Mouse (Mus musculus): Measurements from ENCODE around the gene Gm11639.
A peak's percentile ranks its signal among the peaks of the same experiment; 100 is the strongest.
"Not testable (repeated sequence)": the region's sequence is repeated elsewhere in the genome, so short reads cannot be mapped to it uniquely, and the experiment has no call there.

Gene Gm11639

GRCm38 (mm10) chr11:105112448-105112847 lies 426.9 kb downstream of the Gm11639 start:
- DNase-seq (ENCODE audit: low spot score in 2 of 2), result not testable (repeated sequence)

GRCm38 (mm10) chr11:105117814-105118213 lies 432.3 kb downstream of the Gm11639 start:
- DNase-seq (ENCODE audit: low spot score in 2 of 2), result no peak

- no peak for DNase-seq (ENCODE audit: low spot score in 2 of 2)
Observed at GRCm38 (mm10) chr11:105120551-105121061, 435.1 kb downstream of the Gm11639 start.

- DNase-seq (ENCODE audit: low spot score in 2 of 2), result not testable (repeated sequence)
Observed at GRCm38 (mm10) chr11:105121792-105122191, 436.3 kb downstream of the Gm11639 start.

GRCm38 (mm10) chr11:105123986-105124385 lies 438.5 kb downstream of the Gm11639 start:
- DNase-seq (ENCODE audit: low spot score in 2 of 2), result peak in 1 of 2 experiments; percentile 12

GRCm38 (mm10) chr11:105125735-105126519 lies 440.4 kb downstream of the Gm11639 start, which contains the start of gene Mettl2:
Gene Mettl2 (plus strand): TSS chr11:105126425.
- peak; percentile 79 to 81 for DNase-seq (ENCODE audit: low spot score in 2 of 2)

- DNase-seq (ENCODE audit: low spot score in 2 of 2), result no peak
Observed at GRCm38 (mm10) chr11:105126520-105127029, 441.1 kb downstream of the Gm11639 start.

GRCm38 (mm10) chr11:105135692-105136091 lies 450.2 kb downstream of the Gm11639 start:
- no peak for DNase-seq (ENCODE audit: low spot score in 2 of 2)

- DNase-seq (ENCODE audit: low spot score in 2 of 2), result not testable (repeated sequence)
Observed at GRCm38 (mm10) chr11:105137255-105137654, 451.7 kb downstream of the Gm11639 start.

GRCm38 (mm10) chr11:105140512-105140911 lies 455.0 kb downstream of the Gm11639 start:
- not testable (repeated sequence) for DNase-seq (ENCODE audit: low spot score in 2 of 2)

GRCm38 (mm10) chr11:105141115-105141514 lies 455.6 kb downstream of the Gm11639 start:
- DNase-seq (ENCODE audit: low spot score in 2 of 2), result no peak

- DNase-seq (ENCODE audit: low spot score in 2 of 2), result no peak
Observed at GRCm38 (mm10) chr11:105143564-105143963, 458.1 kb downstream of the Gm11639 start.

- DNase-seq (ENCODE audit: low spot score in 2 of 2), result no peak
Observed at GRCm38 (mm10) chr11:105144084-105144483, 458.6 kb downstream of the Gm11639 start.

- no peak for DNase-seq (ENCODE audit: low spot score in 2 of 2)
Observed at GRCm38 (mm10) chr11:105144508-105145210, 459.2 kb downstream of the Gm11639 start.

GRCm38 (mm10) chr11:105145211-105145610 lies 459.7 kb downstream of the Gm11639 start:
- DNase-seq (ENCODE audit: low spot score in 2 of 2), result no peak

- no peak for DNase-seq (ENCODE audit: low spot score in 2 of 2)
Observed at GRCm38 (mm10) chr11:105146593-105146992, 461.1 kb downstream of the Gm11639 start, which contains the start of gene Gm10842. Gene Gm10842 (plus strand): TSS chr11:105146893.

- DNase-seq (ENCODE audit: low spot score in 2 of 2), result no peak
Observed at GRCm38 (mm10) chr11:105149353-105149752, 463.8 kb downstream of the Gm11639 start.

- DNase-seq (ENCODE audit: low spot score in 2 of 2), result no peak
Observed at GRCm38 (mm10) chr11:105149766-105150165, 464.3 kb downstream of the Gm11639 start.

- DNase-seq (ENCODE audit: low spot score in 2 of 2), result no peak
Observed at GRCm38 (mm10) chr11:105150691-105151090, 465.2 kb downstream of the Gm11639 start.

- DNase-seq (ENCODE audit: low spot score in 2 of 2), result no peak
Observed at GRCm38 (mm10) chr11:105151226-105152016, 465.9 kb downstream of the Gm11639 start.

GRCm38 (mm10) chr11:105152017-105152300 lies 466.5 kb downstream of the Gm11639 start:
- DNase-seq (ENCODE audit: low spot score in 2 of 2), result no peak

Measured in right cerebral cortex, adult 2 months (tissue).